Mouse (Mus musculus) C2C12 (cell line): ENCODE measurements around the gene Stoml2.

Experiments used
- CEBPB ChIP-seq: IDR thresholded peaks from one replicate; pipeline ENCODE4 v1.6.1; 2011; ENCODE audit warnings: low read depth, mild to moderate bottlenecking, control low read depth, moderate library complexity
- CTCF ChIP-seq: IDR thresholded peaks from one replicate; pipeline ENCODE4 v1.5.1; 2011; ENCODE audit not compliant: control insufficient read depth, insufficient read depth, insufficient read length
- FOSL1 ChIP-seq: IDR thresholded peaks from one replicate; pipeline ENCODE4 v1.8.0; 2011; ENCODE audit warnings: mild to moderate bottlenecking, low read length; ENCODE audit not compliant: poor library complexity, insufficient read depth, severe bottlenecking
- MAX ChIP-seq: IDR thresholded peaks from one replicate; pipeline ENCODE4 v1.6.1; 2011; ENCODE audit warnings: mild to moderate bottlenecking, control low read depth
- MYOD1 ChIP-seq: IDR thresholded peaks from one replicate; pipeline ENCODE4 v1.6.1; 2011; ENCODE audit warnings: low read depth; ENCODE audit not compliant: control insufficient read depth, insufficient read length
- USF1 ChIP-seq: IDR thresholded peaks from one replicate; pipeline ENCODE4 v1.6.1; 2011; ENCODE audit warnings: low read depth, mild to moderate bottlenecking, control low read depth, moderate library complexity

- TF ChIP-seq MYOD1 (no peak), CTCF (no peak), CEBPB (no peak), MAX (no peak), USF1 (no peak), FOSL1 (no peak)
These were observed 26.6 kb downstream of the Stoml2 start for GRCm38 (mm10) chr4:43004951-43005350.
